Mouse (Mus musculus) intestine, embryonic 14.5 days (tissue): ENCODE results near the gene Opcml. TPM values are rescaled to one million over a fixed set of nuclear protein-coding genes. Genes with fewer than 3 reads are reported as not detected.

Experiments used
- ATAC-seq: fragments of 200-750 bp; cut with Nextera tagmentation; replicated peaks from 2 replicates; pipeline ENCODE4 v1.8.0; 2017; ENCODE audit warnings: low read depth, moderate number of reproducible peaks, moderate TSS enrichment, moderate library complexity; ENCODE audit not compliant: low FRiP score, low TSS enrichment
- DNase-seq: peaks from one replicate; pipeline ENCODE4 v3.0.0-alpha.2; 2018; ENCODE audit warnings: low spot score
- H3K27ac ChIP-seq: fragments of 300-500 bp; sonication (generic); 2 replicates; pipeline ENCODE4 v1.5.1; 2014; ENCODE audit warnings: low read depth, mild to moderate bottlenecking, control low read depth
- H3K27me3 ChIP-seq: fragments of 300-500 bp; sonication (generic); replicated peaks from 2 replicates; pipeline ENCODE4 v1.6.1; 2014; ENCODE audit warnings: low read length, control low read depth; ENCODE audit not compliant: control insufficient read depth, insufficient read depth
- H3K36me3 ChIP-seq: fragments of 300-500 bp; sonication (generic); 2 replicates; pipeline ENCODE4 v1.6.1; 2014; ENCODE audit warnings: low read length, control low read depth; ENCODE audit not compliant: control insufficient read depth, insufficient read depth
- H3K4me1 ChIP-seq: fragments of 300-500 bp; sonication (generic); replicated peaks from 2 replicates; pipeline ENCODE4 v1.6.1; 2014; ENCODE audit warnings: low read length, control low read depth, mixed read lengths; ENCODE audit not compliant: control insufficient read depth, insufficient read depth
- H3K4me2 ChIP-seq: fragments of 300-500 bp; sonication (generic); 2 replicates; pipeline ENCODE4 v1.6.1; 2014; ENCODE audit warnings: low read length
- H3K4me3 ChIP-seq: fragments of 300-500 bp; sonication (generic); 2 replicates; pipeline ENCODE4 v1.5.1; 2014; ENCODE audit warnings: low read depth, low read length, control low read depth, mixed read lengths
- H3K9ac ChIP-seq: fragments of 300-500 bp; sonication (generic); 2 replicates; pipeline ENCODE4 v1.6.1; 2014; ENCODE audit warnings: mild to moderate bottlenecking, low read length
- H3K9me3 ChIP-seq: fragments of 300-500 bp; sonication (generic); 2 replicates; pipeline ENCODE4 v1.6.1; 2016; ENCODE audit warnings: low read length, control low read depth; ENCODE audit not compliant: control insufficient read depth
- WGBS: fragments of 180-500 bp; shearing (Covaris S2); extraction: QIAGEN DNeasy Blood & Tissue Kit; methylation state at CpG from one replicate; pipeline ENCODE4 v1.1.7; 2014; 5-methylcytosine and 5-hydroxymethylcytosine counted together
- polyA plus RNA-seq: library from polyadenylated mRNA; unstranded; fragments of >200 nt; fragmentation: Nextera tagmentation; extraction: Ambion mirVana; gene quantifications from 2 replicates; pipeline ENCODE4 v1.2.1, GENCODE M21; 2014

Opcml gene
- polyA plus RNA-seq, 1 experiment from 2014 or later: 4.1 TPM

- Histone ChIP-seq H3K36me3 (no peaks in the 10 kb centered on the region), H3K4me2 (no peak overlapping the region), H3K9ac (no peak overlapping the region), H3K27me3 (no peaks in the 10 kb centered on the region), H3K9me3 (no peaks in the 10 kb centered on the region), H3K4me1 (no peaks in the 10 kb centered on the region), H3K4me3 (no peak overlapping the region), H3K27ac (no peak overlapping the region)
- 91% methylated on average over 1 of the region's 1 CpGs for WGBS
- no peak for DNase-seq
- no peak for ATAC-seq
Observed at GRCm38 (mm10) chr9:28445863-28446262, 655.3 kb downstream of the Opcml start.

GRCm38 (mm10) chr9:28446278-28447064 is 655.9 kb downstream of the Opcml start:
- ATAC-seq (no peak), DNase-seq (no peak)
- no peak overlapping the region for H3K4me3 ChIP-seq
- H3K27ac ChIP-seq: no peak overlapping the region
- H3K36me3 ChIP-seq: no peaks in the 10 kb centered on the region
- no peaks in the 10 kb centered on the region for H3K27me3 ChIP-seq
- no peaks in the 10 kb centered on the region for H3K4me1 ChIP-seq
- no peak overlapping the region for H3K4me2 ChIP-seq
- WGBS: 88% methylated on average over 4 of the region's 4 CpGs
- no peak overlapping the region for H3K9ac ChIP-seq
- no peaks in the 10 kb centered on the region for H3K9me3 ChIP-seq

GRCm38 (mm10) chr9:28452509-28452908 is 661.9 kb downstream of the Opcml start:
- ATAC-seq: no peak
- no peak overlapping the region for H3K27ac ChIP-seq
- no peak for DNase-seq
- 78% methylated on average over 2 of the region's 2 CpGs for WGBS
- no peaks in the 10 kb centered on the region for H3K36me3 ChIP-seq
- no peaks in the 10 kb centered on the region for H3K4me1 ChIP-seq
- H3K27me3 ChIP-seq: no peaks in the 10 kb centered on the region
- H3K9me3 ChIP-seq: no peaks in the 10 kb centered on the region
- no peak overlapping the region for H3K4me3 ChIP-seq
- H3K4me2 ChIP-seq: no peak overlapping the region
- H3K9ac ChIP-seq: no peak overlapping the region

- no peak overlapping the region for H3K27ac ChIP-seq
- no peaks in the 10 kb centered on the region for H3K4me1 ChIP-seq
- H3K9ac ChIP-seq: no peak overlapping the region
- no peak for ATAC-seq
- H3K27me3 ChIP-seq: no peaks in the 10 kb centered on the region
- no peak overlapping the region for H3K4me2 ChIP-seq
- H3K4me3 ChIP-seq: no peak overlapping the region
- 80% methylated on average over 2 of the region's 2 CpGs for WGBS
- H3K36me3 ChIP-seq: no peaks in the 10 kb centered on the region
- DNase-seq: no peak
- no peaks in the 10 kb centered on the region for H3K9me3 ChIP-seq
Observed at GRCm38 (mm10) chr9:28453062-28453461, 662.5 kb downstream of the Opcml start.

- Histone ChIP-seq H3K27me3 (no peaks in the 10 kb centered on the region), H3K27ac (no peak overlapping the region), H3K4me1 (no peaks in the 10 kb centered on the region), H3K4me3 (no peak overlapping the region), H3K36me3 (no peaks in the 10 kb centered on the region), H3K9me3 (no peaks in the 10 kb centered on the region), H3K4me2 (no peak overlapping the region), H3K9ac (no peak overlapping the region)
- WGBS: 78% methylated on average over 7 of the region's 7 CpGs
- DNase-seq (no peak), ATAC-seq (no peak)
Observed at GRCm38 (mm10) chr9:28457982-28458770, 667.6 kb downstream of the Opcml start.

GRCm38 (mm10) chr9:28463622-28464021 is 673.0 kb downstream of the Opcml start:
- ATAC-seq (no peak), DNase-seq (no peak)
- Histone ChIP-seq H3K4me1 (peaks cover 2% of the 10 kb centered on the region; the same call in 1 of the 2 replicates), H3K4me3 (no peak overlapping the region), H3K4me2 (no peak overlapping the region), H3K9me3 (no peaks in the 10 kb centered on the region), H3K36me3 (no peaks in the 10 kb centered on the region), H3K27me3 (no peaks in the 10 kb centered on the region), H3K9ac (no peak overlapping the region), H3K27ac (no peak overlapping the region)
- 61% methylated on average over 6 of the region's 6 CpGs for WGBS

GRCm38 (mm10) chr9:28469419-28469818 is 678.8 kb downstream of the Opcml start:
- DNase-seq (no peak), ATAC-seq (no peak)
- no peaks in the 10 kb centered on the region for H3K27me3 ChIP-seq
- WGBS: 79% methylated on average over 6 of the region's 6 CpGs
- H3K4me3 ChIP-seq: no peak overlapping the region
- peaks cover 2% of the 10 kb centered on the region; the same call in 1 of the 2 replicates for H3K4me1 ChIP-seq
- H3K27ac ChIP-seq: no peak overlapping the region
- no peaks in the 10 kb centered on the region for H3K36me3 ChIP-seq
- H3K4me2 ChIP-seq: no peak overlapping the region
- no peak overlapping the region for H3K9ac ChIP-seq
- no peaks in the 10 kb centered on the region for H3K9me3 ChIP-seq

- Histone ChIP-seq H3K27me3 (no peaks in the 10 kb centered on the region), H3K4me1 (no peaks in the 10 kb centered on the region), H3K9ac (no peak overlapping the region), H3K9me3 (no peaks in the 10 kb centered on the region), H3K27ac (no peak overlapping the region), H3K36me3 (no peaks in the 10 kb centered on the region), H3K4me3 (no peak overlapping the region), H3K4me2 (no peak overlapping the region)
- ATAC-seq (no peak), DNase-seq (no peak)
- 29% methylated on average over 4 of the region's 4 CpGs for WGBS
Observed at GRCm38 (mm10) chr9:28471501-28471900, 680.9 kb downstream of the Opcml start.
